Mouse (Mus musculus) mature B cell (primary cell): ENCODE results near the gene Gcc2.
"Not testable (repeated sequence)": the region's sequence is repeated elsewhere in the genome, so short reads cannot be mapped to it uniquely, and the experiment has no call there.

ENCODE experiments used
- in situ Hi-C: fragments of 300-500 bp; cut with MboI; formaldehyde crosslinking; loops from 2 replicates; pipeline ENCODE4 v1.14.3; 2019

Gcc2 gene

GRCm38 (mm10) chr10:58255213-58255892 is at the start of gene Gcc2:
Gcc2 (plus strand) TSS chr10:58255497.
- in situ Hi-C loops: no loop called here

GRCm38 (mm10) chr10:58205986-58206385 is 49.3 kb upstream of the Gcc2 start:
- in situ Hi-C loops: no loop called here

- in situ Hi-C loops: no loop called here
These were observed 48.5 kb upstream of the Gcc2 start for GRCm38 (mm10) chr10:58206639-58207404.

GRCm38 (mm10) chr10:58209710-58210467 is 45.4 kb upstream of the Gcc2 start:
- in situ Hi-C loops: no loop called here

- in situ Hi-C loops: no loop called here
These were observed 44.8 kb upstream of the Gcc2 start for GRCm38 (mm10) chr10:58210514-58210913.

GRCm38 (mm10) chr10:58211213-58211612 is 44.1 kb upstream of the Gcc2 start:
- in situ Hi-C loops: no loop called here

- in situ Hi-C loops: no loop called here
These were observed 43.1 kb upstream of the Gcc2 start for GRCm38 (mm10) chr10:58212230-58212629.

- in situ Hi-C loops: no loop called here
These were observed 40.8 kb upstream of the Gcc2 start for GRCm38 (mm10) chr10:58214497-58214896.

- in situ Hi-C loops: no loop called here
These were observed 40.4 kb upstream of the Gcc2 start for GRCm38 (mm10) chr10:58214934-58215333.

GRCm38 (mm10) chr10:58215353-58215752 is 39.9 kb upstream of the Gcc2 start:
- in situ Hi-C loops: no loop called here

GRCm38 (mm10) chr10:58217366-58217765 is 37.9 kb upstream of the Gcc2 start:
- in situ Hi-C loops: no loop called here

GRCm38 (mm10) chr10:58220726-58221125 is 34.6 kb upstream of the Gcc2 start:
- in situ Hi-C loops: no loop called here

GRCm38 (mm10) chr10:58221571-58221970 is 33.7 kb upstream of the Gcc2 start:
- in situ Hi-C loops: not testable (repeated sequence)

- in situ Hi-C loops: not testable (repeated sequence)
These were observed 32.1 kb upstream of the Gcc2 start for GRCm38 (mm10) chr10:58223161-58223560.

- in situ Hi-C loops: not testable (repeated sequence)
These were observed 31.1 kb upstream of the Gcc2 start for GRCm38 (mm10) chr10:58223972-58224805.

GRCm38 (mm10) chr10:58224827-58225785 is 30.2 kb upstream of the Gcc2 start, which contains the start of gene AW822073:
AW822073 (minus strand) TSS chr10:58224930.
- in situ Hi-C loops: not testable (repeated sequence)

- in situ Hi-C loops: not testable (repeated sequence)
These were observed 28.9 kb upstream of the Gcc2 start for GRCm38 (mm10) chr10:58226357-58226756.

- in situ Hi-C loops: not testable (repeated sequence)
These were observed 27.5 kb upstream of the Gcc2 start for GRCm38 (mm10) chr10:58227798-58228197.

GRCm38 (mm10) chr10:58230021-58230420 is 25.3 kb upstream of the Gcc2 start:
- in situ Hi-C loops: not testable (repeated sequence)

- in situ Hi-C loops: not testable (repeated sequence)
These were observed 24.2 kb upstream of the Gcc2 start for GRCm38 (mm10) chr10:58231088-58231487.
